Mouse (Mus musculus): ENCODE results near the gene Klhl3.

DNA sequence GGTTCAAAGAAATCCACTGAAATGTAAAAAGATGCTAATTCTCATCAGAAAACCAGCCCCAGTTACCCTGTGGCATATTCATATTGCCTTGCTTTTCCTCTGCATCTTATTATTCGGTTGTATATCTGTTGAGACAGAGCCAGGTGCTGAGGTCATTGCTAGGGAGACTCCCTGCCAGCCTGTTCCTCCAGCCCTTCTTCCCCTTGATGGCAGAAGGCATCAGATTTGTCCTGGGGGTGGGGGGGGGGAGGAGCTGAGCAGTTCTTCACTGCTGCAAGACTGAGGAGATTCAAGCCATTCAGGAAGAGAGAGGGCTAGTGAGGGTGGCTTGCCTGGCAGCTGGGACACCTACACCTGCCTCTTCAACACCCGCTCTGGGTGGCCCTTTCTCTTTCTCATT, 101.9 kb downstream of the Klhl3 start:
- TF ChIP-seq EP300 (optimal IDR thresholded peaks at IDR 0.05) (no peak), CTCF (IDR thresholded peaks at IDR 0.05; ENCODE audit: low read depth) (no peak)
